ENCODE assay signal across 14 mouse cellular contexts in the genomic region with DNA sequence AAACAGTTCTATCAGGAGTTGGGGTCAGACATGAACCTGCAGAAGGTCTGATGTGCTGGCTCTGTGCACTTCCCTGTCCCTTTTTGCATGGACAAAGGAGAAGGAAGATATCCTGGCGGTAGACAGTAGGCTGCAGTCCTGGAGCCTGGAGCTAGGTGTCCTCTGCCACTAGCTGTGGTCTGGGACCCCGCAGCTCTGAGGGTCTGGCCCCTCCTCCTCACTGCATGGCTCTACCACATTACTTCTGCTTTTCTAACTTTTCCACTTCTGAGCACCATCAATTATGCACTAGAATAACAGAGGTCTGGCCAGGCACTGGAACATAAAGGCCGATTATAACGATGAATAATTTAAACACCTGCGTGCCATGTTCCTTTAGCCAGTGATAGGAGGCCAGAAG. TPM values are rescaled to one million over a fixed set of nuclear protein-coding genes. Genes with fewer than 3 reads are reported as not detected.
A peak's percentile ranks its signal among the peaks of the same experiment; 100 is the strongest.
DNase-seq lines count a peak whose midpoint lies in the region; ATAC-seq lines count a peak whose summit lies in the region.
"Had no signal": no experiment of that assay in that cellular context is flagged by ENCODE, and none has a peak within 500 bp of the region (broad histone marks: within the 10 kb centered on the region; RNA-seq: fewer than 3 reads in every experiment).

No protein-coding gene starts in this region.

- no peak overlapping the region for H3K4me3 ChIP-seq in forebrain, embryonic 13.5 days
- H3K4me3 ChIP-seq in forebrain, embryonic 15.5 days, result no peak overlapping the region
- peak overlapping the region; percentile 11; the same call in 1 of the 2 replicates for H3K4me3 ChIP-seq in midbrain, embryonic 10.5 days
- no peak overlapping the region for H3K4me3 ChIP-seq in midbrain, embryonic 16.5 days (ENCODE audit: low read depth, low read length)
- H3K4me3 ChIP-seq: heart, embryonic 15.5 days had no signal

- no peak overlapping the region for H3K27ac ChIP-seq in forebrain, embryonic 13.5 days
- no peak overlapping the region for H3K27ac ChIP-seq in forebrain, embryonic 15.5 days (replicated peaks)
- H3K27ac ChIP-seq in midbrain, embryonic 10.5 days (replicated peaks), result no peak overlapping the region
- no peak overlapping the region for H3K27ac ChIP-seq in midbrain, embryonic 16.5 days (ENCODE audit: low read length)
- H3K27ac ChIP-seq: heart, embryonic 15.5 days had no signal

- intact Hi-C loops in gastrocnemius, postnatal 14 days (cut with DNase I; ENCODE audit: low total_unique reads), result no loop called here

- peak; percentile 55; the same call in 1 of the 2 replicates for ATAC-seq in forebrain, embryonic 13.5 days
- ATAC-seq in forebrain, embryonic 15.5 days (replicated peaks), result no peak
- ATAC-seq in midbrain, embryonic 16.5 days, result no peak
- peak; percentile 100 for ATAC-seq in hematopoietic stem cell, adult 5-6 weeks (replicated peaks in 1 of 2; ENCODE audit: insufficient read depth in 1 of 2, low FRiP score in 2 of 2, low TSS enrichment in 1 of 2, low read depth in 1 of 2, poor library complexity in 2 of 2, severe bottlenecking in 2 of 2)
- ATAC-seq in neutrophil, adult 5-6 weeks (ENCODE audit: extremely low read depth, insufficient number of reproducible peaks, low FRiP score, poor library complexity, severe bottlenecking), result peak; percentile 26; the same call in 1 of the 2 replicates
- ATAC-seq: Patski had no signal

- no peaks in the 10 kb centered on the region for H3K9me3 ChIP-seq in forebrain, embryonic 13.5 days (replicated peaks)
- no peaks in the 10 kb centered on the region for H3K9me3 ChIP-seq in forebrain, embryonic 15.5 days
- no peaks in the 10 kb centered on the region for H3K9me3 ChIP-seq in midbrain, embryonic 10.5 days (replicated peaks)
- no peaks in the 10 kb centered on the region for H3K9me3 ChIP-seq in midbrain, embryonic 16.5 days (replicated peaks; ENCODE audit: control insufficient read depth, low read length, poor library complexity, severe bottlenecking)
- H3K9me3 ChIP-seq: heart, embryonic 15.5 days had no signal

- WGBS in forebrain, embryonic 13.5 days, result 25% methylated on average over 5 of the region's 5 CpGs
- 30% methylated on average over 5 of the region's 5 CpGs for WGBS in forebrain, embryonic 15.5 days
- 55% methylated on average over 5 of the region's 5 CpGs for WGBS in midbrain, embryonic 10.5 days
- 29% methylated on average over 5 of the region's 5 CpGs for WGBS in midbrain, embryonic 16.5 days

- H3K27me3 ChIP-seq in forebrain, embryonic 13.5 days, result no peaks in the 10 kb centered on the region; the same call in 1 of the 2 replicates
- no peaks in the 10 kb centered on the region for H3K27me3 ChIP-seq in forebrain, embryonic 15.5 days
- peaks cover 45% of the 10 kb centered on the region for H3K27me3 ChIP-seq in midbrain, embryonic 10.5 days (ENCODE audit: low read depth, poor library complexity, severe bottlenecking)
- H3K27me3 ChIP-seq in midbrain, embryonic 16.5 days (ENCODE audit: control insufficient read depth, insufficient read depth, low read depth, low read length), result no peaks in the 10 kb centered on the region
- H3K27me3 ChIP-seq: heart, embryonic 15.5 days; Patski had no signal

- no peak overlapping the region for H3K9ac ChIP-seq in forebrain, embryonic 13.5 days
- no peak overlapping the region for H3K9ac ChIP-seq in forebrain, embryonic 15.5 days (replicated peaks)
- H3K9ac ChIP-seq in midbrain, embryonic 16.5 days (ENCODE audit: low read depth, low read length), result no peak overlapping the region
- H3K9ac ChIP-seq: heart, embryonic 15.5 days had no signal

- peaks cover 11% of the 10 kb centered on the region for H3K4me1 ChIP-seq in forebrain, embryonic 13.5 days
- H3K4me1 ChIP-seq in forebrain, embryonic 15.5 days, result no peaks in the 10 kb centered on the region
- H3K4me1 ChIP-seq in midbrain, embryonic 10.5 days, result peaks cover 62% of the 10 kb centered on the region
- peaks cover 6% of the 10 kb centered on the region for H3K4me1 ChIP-seq in midbrain, embryonic 16.5 days (ENCODE audit: control insufficient read depth, insufficient read depth, low read length)
- H3K4me1 ChIP-seq: heart, embryonic 15.5 days had no signal

- DNase-seq in midbrain, embryonic 10.5 days (ENCODE audit: low spot score), result no peak
- DNase-seq in Muller cell, postnatal 12 days (ENCODE audit: inconsistent ontology term), result no peak
- no peak for DNase-seq in gastrocnemius, postnatal 14 days
- DNase-seq: adrenal gland, adult 2 months; gastrocnemius, postnatal 36 days; kidney, adult 11 months; thymus, postnatal 4 days had no signal

- H3K4me2 ChIP-seq in forebrain, embryonic 13.5 days, result no peak overlapping the region
- H3K4me2 ChIP-seq in forebrain, embryonic 15.5 days (replicated peaks), result no peak overlapping the region
- H3K4me2 ChIP-seq in midbrain, embryonic 16.5 days (ENCODE audit: low read length), result no peak overlapping the region
- H3K4me2 ChIP-seq: heart, embryonic 15.5 days had no signal

- no peaks in the 10 kb centered on the region for H3K36me3 ChIP-seq in forebrain, embryonic 13.5 days (ENCODE audit: poor library complexity, severe bottlenecking)
- no peaks in the 10 kb centered on the region for H3K36me3 ChIP-seq in forebrain, embryonic 15.5 days
- H3K36me3 ChIP-seq in midbrain, embryonic 10.5 days, result 0 out of 2 replicates have a peak, but pooled peaks cover 4% of the 10 kb centered on the region
- H3K36me3 ChIP-seq in midbrain, embryonic 16.5 days (ENCODE audit: control insufficient read depth, insufficient read depth, low read length), result no peaks in the 10 kb centered on the region
- H3K36me3 ChIP-seq: heart, embryonic 15.5 days had no signal

RNA-seq across cellular contexts. Expression of gene Efna5, which starts 36.8 kb away (rescaled TPM):
- 27.2 and 29.2 TPM in 2 replicates for polyA plus RNA-seq in forebrain, embryonic 13.5 days (2015; fragmentation: Nextera tagmentation; extraction: Ambion mirVana)
- 19.7 and 24.6 TPM in 2 replicates for polyA plus RNA-seq in forebrain, embryonic 15.5 days (2015; fragmentation: Nextera tagmentation; extraction: Ambion mirVana)
- 58.8 and 80.0 TPM in 2 replicates for polyA plus RNA-seq in midbrain, embryonic 10.5 days (2016; fragmentation: Nextera tagmentation; extraction: Ambion mirVana)
- polyA plus RNA-seq in midbrain, embryonic 16.5 days (2015; fragmentation: Nextera tagmentation; extraction: Ambion mirVana), result 55.0 and 59.7 TPM in 2 replicates
- total RNA-seq in hematopoietic stem cell, adult 5-6 weeks (2017), result not detected in 2 replicates
- total RNA-seq in neutrophil, adult 5-6 weeks (2017), result not detected in 2 replicates
- total RNA-seq in gastrocnemius, postnatal 14 days (2021), result 1 to 10 TPM; 1.5 to 1.6 TPM

Comparison
In these comparisons a context has a peak if more than half of its experiments do, and no peak if none do; other contexts are left out.
1. ATAC-seq: peak in forebrain, embryonic 13.5 days (single experiment), hematopoietic stem cell, adult 5-6 weeks (2 of 2) and neutrophil, adult 5-6 weeks (single experiment); none in forebrain, embryonic 15.5 days (single experiment) and midbrain, embryonic 16.5 days (single experiment).